In the genomic region with DNA sequence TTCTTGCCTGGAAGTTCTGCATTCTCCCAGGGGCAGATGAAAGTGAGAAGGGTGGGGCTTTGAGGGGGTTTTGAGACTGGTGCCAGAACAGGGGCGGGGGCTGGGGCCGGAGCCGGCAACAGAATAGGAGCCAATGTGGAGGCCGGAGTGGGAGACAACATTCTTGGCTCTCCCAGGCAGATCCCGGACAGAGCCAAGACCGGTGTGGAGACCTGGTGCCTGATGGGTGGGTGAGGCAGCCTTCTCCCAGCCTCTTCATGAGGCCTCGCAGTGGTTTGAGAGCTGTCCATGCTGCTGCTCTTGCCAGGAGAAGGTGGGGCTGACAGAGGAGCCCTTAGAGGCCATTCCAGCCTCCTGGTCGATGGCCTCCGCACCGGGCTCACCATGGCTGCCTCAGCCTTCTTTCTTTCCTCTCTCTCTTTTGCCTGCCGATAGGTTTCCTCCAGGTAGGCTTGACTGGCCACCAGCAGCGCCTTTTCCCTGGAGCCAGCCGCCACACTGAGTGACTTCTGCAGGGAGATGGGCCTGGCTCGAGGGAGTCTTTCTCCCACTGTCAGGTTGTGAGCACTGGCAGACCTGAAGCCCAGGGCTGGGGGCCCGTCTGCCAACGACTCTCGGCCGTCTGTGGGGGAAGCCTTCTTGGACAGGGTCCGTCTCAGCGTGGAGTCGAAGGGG, we compare ENCODE assay signal across 9 mouse cellular contexts. TPM values are rescaled to one million over a fixed set of nuclear protein-coding genes. Genes with fewer than 3 reads are reported as not detected.
DNase-seq lines count a peak whose midpoint lies in the region; ATAC-seq lines count a peak whose summit lies in the region.
"Had no signal": no experiment of that assay in that cellular context is flagged by ENCODE, and none has a peak within 500 bp of the region (broad histone marks: within the 10 kb centered on the region; RNA-seq: fewer than 3 reads in every experiment).

No protein-coding gene starts in this region.

- peak; percentile 55; the same call in 1 of the 2 replicates for ATAC-seq in kidney, embryonic 16.5 days (ENCODE audit: low FRiP score, low TSS enrichment)
- peak; percentile 41 for ATAC-seq in embryonic facial prominence, embryonic 15.5 days (ENCODE audit: insufficient number of reproducible peaks, low FRiP score, low TSS enrichment, low read depth)

- DNase-seq in kidney, adult 9 months, result no peak
- DNase-seq in limb, embryonic 10.5 days (ENCODE audit: low spot score), result no peak
- DNase-seq in ovary, postnatal 36 days (ENCODE audit: low spot score), result peak; percentile 34
- DNase-seq in layer of hippocampus, postnatal 14 days (ENCODE audit: low spot score in 2 of 2), result no peak
- no peak for DNase-seq in spleen, postnatal 14 days (ENCODE audit: low spot score in 2 of 2)
- DNase-seq in cerebellum, adult 8-10 months, result no peak

- H3K27ac ChIP-seq in kidney, embryonic 16.5 days (ENCODE audit: low read length), result no peak overlapping the region
- peak overlapping the region; percentile 58 for H3K27ac ChIP-seq in embryonic facial prominence, embryonic 15.5 days (replicated peaks)
- peak overlapping the region; percentile 28; the same call in 1 of the 2 replicates for H3K27ac ChIP-seq in limb, embryonic 10.5 days

- no peak overlapping the region for H3K4me3 ChIP-seq in kidney, embryonic 16.5 days (ENCODE audit: low read length)
- H3K4me3 ChIP-seq in embryonic facial prominence, embryonic 15.5 days (replicated peaks), result no peak overlapping the region
- 0 out of 2 replicates have a peak overlapping the region, but pooled peaks have one; percentile 4 for H3K4me3 ChIP-seq in limb, embryonic 10.5 days

- H3K4me1 ChIP-seq in kidney, embryonic 16.5 days (ENCODE audit: insufficient read depth, low read length), result peaks cover 14% of the 10 kb centered on the region
- peaks cover 30% of the 10 kb centered on the region for H3K4me1 ChIP-seq in embryonic facial prominence, embryonic 15.5 days
- peaks cover 30% of the 10 kb centered on the region for H3K4me1 ChIP-seq in limb, embryonic 10.5 days

- no peak overlapping the region for H3K9ac ChIP-seq in kidney, embryonic 16.5 days (replicated peaks; ENCODE audit: low read length)
- no peak overlapping the region for H3K9ac ChIP-seq in embryonic facial prominence, embryonic 15.5 days

- H3K27me3 ChIP-seq in kidney, embryonic 16.5 days (ENCODE audit: insufficient read depth, low read length), result no peaks in the 10 kb centered on the region
- no peaks in the 10 kb centered on the region; the same call in 1 of the 2 replicates for H3K27me3 ChIP-seq in embryonic facial prominence, embryonic 15.5 days
- peaks cover 43% of the 10 kb centered on the region for H3K27me3 ChIP-seq in limb, embryonic 10.5 days (ENCODE audit: low read depth, poor library complexity, severe bottlenecking)

- H3K4me2 ChIP-seq in kidney, embryonic 16.5 days (replicated peaks; ENCODE audit: low read depth, low read length), result peak overlapping the region; percentile 40
- H3K4me2 ChIP-seq in embryonic facial prominence, embryonic 15.5 days (replicated peaks), result peak overlapping the region; percentile 42

- no peaks in the 10 kb centered on the region for H3K36me3 ChIP-seq in kidney, embryonic 16.5 days (ENCODE audit: insufficient read depth, low read length)
- no peaks in the 10 kb centered on the region for H3K36me3 ChIP-seq in embryonic facial prominence, embryonic 15.5 days
- H3K36me3 ChIP-seq in limb, embryonic 10.5 days, result no peaks in the 10 kb centered on the region

- H3K9me3 ChIP-seq in kidney, embryonic 16.5 days (ENCODE audit: low read length), result no peaks in the 10 kb centered on the region
- no peaks in the 10 kb centered on the region for H3K9me3 ChIP-seq in embryonic facial prominence, embryonic 15.5 days (replicated peaks)
- no peaks in the 10 kb centered on the region for H3K9me3 ChIP-seq in limb, embryonic 10.5 days (replicated peaks)

- whole genome bisulfite sequencing in kidney, embryonic 16.5 days, result 43% methylated on average over 21 of the region's 21 CpGs
- WGBS in embryonic facial prominence, embryonic 15.5 days, result 42% methylated on average over 21 of the region's 21 CpGs
- WGBS in limb, embryonic 10.5 days, result 46% methylated on average over 21 of the region's 21 CpGs

RNA-seq across cellular contexts. Expression of a gene that starts 13.4 kb away (rescaled TPM):
- polyA plus RNA-seq in kidney, embryonic 16.5 days (2015; fragmentation: Nextera tagmentation; extraction: Ambion mirVana), result 0.21 and 0.24 TPM in 2 replicates
- 0.05 and 0.18 TPM in 2 replicates for polyA plus RNA-seq in embryonic facial prominence, embryonic 15.5 days (2015; fragmentation: Nextera tagmentation; extraction: Ambion mirVana)
- 0.10 and 0.11 TPM in 2 replicates for polyA plus RNA-seq in limb, embryonic 10.5 days (2016; fragmentation: Nextera tagmentation; extraction: Ambion mirVana)
- under 1 TPM; 0.21 to 0.24 TPM for total RNA-seq in layer of hippocampus, postnatal 14 days (2021)
- total RNA-seq: common myeloid progenitor, adult 5-6 weeks had no signal

RNA-seq across cellular contexts. Expression of a gene that starts 22.9 kb away (rescaled TPM):
- polyA plus RNA-seq in kidney, embryonic 16.5 days (2015; fragmentation: Nextera tagmentation; extraction: Ambion mirVana), result 56.5 and 59.8 TPM in 2 replicates
- 36.8 and 43.6 TPM in 2 replicates for polyA plus RNA-seq in embryonic facial prominence, embryonic 15.5 days (2015; fragmentation: Nextera tagmentation; extraction: Ambion mirVana)
- 64.9 and 66.1 TPM in 2 replicates for polyA plus RNA-seq in limb, embryonic 10.5 days (2016; fragmentation: Nextera tagmentation; extraction: Ambion mirVana)
- total RNA-seq in layer of hippocampus, postnatal 14 days (2021), result 10 to 100 TPM; 20.4 to 22.7 TPM

RNA-seq across cellular contexts. Expression of a gene that starts 23.9 kb away (rescaled TPM):
- polyA plus RNA-seq in kidney, embryonic 16.5 days (2015; fragmentation: Nextera tagmentation; extraction: Ambion mirVana), result 3.4 and 3.5 TPM in 2 replicates
- polyA plus RNA-seq in embryonic facial prominence, embryonic 15.5 days (2015; fragmentation: Nextera tagmentation; extraction: Ambion mirVana), result 4.8 TPM in 2 replicates
- polyA plus RNA-seq in limb, embryonic 10.5 days (2016; fragmentation: Nextera tagmentation; extraction: Ambion mirVana), result 3.5 and 4.4 TPM in 2 replicates
- total RNA-seq in layer of hippocampus, postnatal 14 days (2021), result 10 to 100 TPM; 75.2 to 77.8 TPM

RNA-seq across cellular contexts. Expression of a gene that starts 58.0 kb away (rescaled TPM):
- polyA plus RNA-seq in kidney, embryonic 16.5 days (2015; fragmentation: Nextera tagmentation; extraction: Ambion mirVana), result 80.9 and 94.4 TPM in 2 replicates
- polyA plus RNA-seq in embryonic facial prominence, embryonic 15.5 days (2015; fragmentation: Nextera tagmentation; extraction: Ambion mirVana), result 93.3 and 102 TPM in 2 replicates
- 61.6 and 70.5 TPM in 2 replicates for polyA plus RNA-seq in limb, embryonic 10.5 days (2016; fragmentation: Nextera tagmentation; extraction: Ambion mirVana)
- total RNA-seq in layer of hippocampus, postnatal 14 days (2021), result 100 to 1,000 TPM; 138 TPM
